In genomic region chr7:140047811-140048311, GRCm38 (mm10) we compare ENCODE assay signal across 9 mouse cellular contexts. TPM values are rescaled to one million over a fixed set of nuclear protein-coding genes. Genes with fewer than 3 reads are reported as not detected.
DNase-seq lines count a peak whose midpoint lies in the region; ATAC-seq and TF ChIP-seq lines count a peak whose summit lies in the region.
"Had no signal": no experiment of that assay in that cellular context is flagged by ENCODE, and none has a peak within 500 bp of the region (broad histone marks: within the 10 kb centered on the region; RNA-seq: fewer than 3 reads in every experiment).

No protein-coding gene starts in this region.

- intact Hi-C loops in left cerebral cortex, adult 2 months (cut with DNase I) = no loop called here
- intact Hi-C loops in left cerebral cortex, postnatal 10 days (cut with DNase I) = no loop called here

- no peak overlapping the region for H3K9ac ChIP-seq in heart, embryonic 16.5 days (ENCODE audit: low read length)
- H3K9ac ChIP-seq in liver, embryonic 14.5 days (replicated peaks) = no peak overlapping the region

- no peak for TF ChIP-seq POLR2A in small intestine, adult 2 months (IDR thresholded peaks at IDR 0.05; ENCODE audit: low read depth, low read length)

- peaks cover 22% of the 10 kb centered on the region for H3K4me1 ChIP-seq in heart, embryonic 16.5 days (ENCODE audit: control insufficient read depth, insufficient read depth, low read length)
- peaks cover 0 to under 1% of the 10 kb centered on the region in 2 experiments; a peak in 3 of 4 replicates for H3K4me1 ChIP-seq in liver, embryonic 14.5 days (replicated peaks; ENCODE audit: control insufficient read depth in 2 of 2, insufficient read depth in 2 of 2, low read length in 1 of 2)
- peaks cover 18% of the 10 kb centered on the region for H3K4me1 ChIP-seq in small intestine, adult 2 months (ENCODE audit: control insufficient read depth, insufficient read depth, insufficient read length, low read length)

- TF ChIP-seq EP300 in liver, embryonic 14.5 days (IDR thresholded peaks at IDR 0.05; ENCODE audit: low read depth) = no peak

- WGBS in heart, embryonic 16.5 days = 1% methylated on average over 33 of the region's 33 CpGs
- 2% methylated on average over 33 of the region's 33 CpGs for WGBS in liver, embryonic 14.5 days (ENCODE audit: insufficient replicate concordance)
- WGBS in small intestine, adult 2 months = 1% methylated on average over 33 of the region's 33 CpGs

- H3K36me3 ChIP-seq in heart, embryonic 16.5 days (ENCODE audit: control insufficient read depth, insufficient read depth) = no peaks in the 10 kb centered on the region
- no peaks in the 10 kb centered on the region for H3K36me3 ChIP-seq in liver, embryonic 14.5 days (replicated peaks; ENCODE audit: control insufficient read depth, insufficient read depth, low read depth)
- H3K36me3 ChIP-seq in small intestine, adult 2 months (ENCODE audit: control insufficient read depth, insufficient read depth, low read length) = no peaks in the 10 kb centered on the region

- H3K4me3 ChIP-seq in left cerebral cortex, adult 2 months = peak overlapping the region; percentile 33
- peak overlapping the region; percentile 53 for H3K4me3 ChIP-seq in heart, embryonic 16.5 days (ENCODE audit: low read length)
- H3K4me3 ChIP-seq in liver, embryonic 14.5 days (ENCODE audit: insufficient read depth in 1 of 2, low read depth in 2 of 2, low read length in 2 of 2) = peak overlapping the region in 1 of 2 experiments; percentile 4; a peak in 1 of 4 replicates
- H3K4me3 ChIP-seq in small intestine, adult 2 months (ENCODE audit: low read depth, low read length) = peak overlapping the region; percentile 37

- H3K27ac ChIP-seq in left cerebral cortex, adult 2 months = no peak overlapping the region
- H3K27ac ChIP-seq in heart, embryonic 16.5 days (ENCODE audit: low read length) = no peak overlapping the region
- no peak overlapping the region for H3K27ac ChIP-seq in liver, embryonic 14.5 days
- no peak overlapping the region for H3K27ac ChIP-seq in small intestine, adult 2 months (ENCODE audit: insufficient read depth, low read depth, low read length)

- peaks cover 87% of the 10 kb centered on the region for H3K27me3 ChIP-seq in heart, embryonic 16.5 days (ENCODE audit: control insufficient read depth, insufficient read depth, low read length)
- peaks cover 75% of the 10 kb centered on the region for H3K27me3 ChIP-seq in liver, embryonic 14.5 days (ENCODE audit: control insufficient read depth, insufficient read depth, low read length)
- peaks cover 49% of the 10 kb centered on the region for H3K27me3 ChIP-seq in small intestine, adult 2 months (ENCODE audit: control insufficient read depth, insufficient read depth, low read length)

- H3K9me3 ChIP-seq in heart, embryonic 16.5 days (replicated peaks; ENCODE audit: control insufficient read depth, low read length) = no peaks in the 10 kb centered on the region
- H3K9me3 ChIP-seq in liver, embryonic 14.5 days (ENCODE audit: control insufficient read depth, low read length) = no peaks in the 10 kb centered on the region

- TF ChIP-seq CTCF in left cerebral cortex, adult 2 months (IDR thresholded peaks at IDR 0.05) = no peak
- no peak for TF ChIP-seq CTCF in liver, embryonic 14.5 days (IDR thresholded peaks at IDR 0.05; ENCODE audit: low read depth)
- no peak for TF ChIP-seq CTCF in small intestine, adult 2 months (IDR thresholded peaks at IDR 0.05; ENCODE audit: extremely low read depth, insufficient read length, insufficient replicate concordance, low read depth, low read length)

- H3K4me2 ChIP-seq in heart, embryonic 16.5 days (ENCODE audit: low read depth, low read length) = peak overlapping the region; percentile 87
- H3K4me2 ChIP-seq in liver, embryonic 14.5 days (ENCODE audit: low read depth) = peak overlapping the region; percentile 28; the same call in 1 of the 2 replicates

- ATAC-seq in heart, embryonic 16.5 days (replicated peaks; ENCODE audit: extremely low read depth, insufficient read depth, low FRiP score) = no peak
- ATAC-seq in liver, embryonic 14.5 days (ENCODE audit: insufficient read depth) = no peak

- no peak for DNase-seq in left cerebral cortex, adult 2 months (ENCODE audit: extremely low spot score in 1 of 2, low spot score in 2 of 2)
- DNase-seq in left cerebral cortex, postnatal 10 days (ENCODE audit: extremely low spot score in 1 of 2, low spot score in 2 of 2) = no peak
- DNase-seq in embryo, embryonic 10 days (ENCODE audit: low spot score) = peak; percentile 67
- no peak for DNase-seq in liver, embryonic 14.5 days (ENCODE audit: low read depth in 3 of 3, low spot score in 3 of 3)
- no peak for DNase-seq in cerebellum, adult 18-20 months
- no peak for DNase-seq in frontal cortex, adult 2 months (ENCODE audit: extremely low spot score in 1 of 2, low spot score in 1 of 2)

RNA-seq across cellular contexts. Expression of gene Msx3, which starts 1.0 kb away (rescaled TPM):
- total RNA-seq in left cerebral cortex, adult 2 months (2021) = not detected
- total RNA-seq in left cerebral cortex, postnatal 10 days (2021) = under 1 TPM; 0.22 to 0.47 TPM
- polyA plus RNA-seq in heart, embryonic 16.5 days (2015; fragmentation: Nextera tagmentation; extraction: Ambion mirVana) = not detected in 2 replicates
- not detected in 2 replicates for polyA plus RNA-seq in liver, embryonic 14.5 days (2012; rRNA removed)
- not detected in 2 replicates for polyA plus RNA-seq in liver, embryonic 14.5 days (2014; fragmentation: Nextera tagmentation; extraction: Ambion mirVana)
- 0.10 TPM in 1 of 2 replicates, not detected in the other for polyA plus RNA-seq in small intestine, adult 2 months (2012; rRNA removed)
- polyA plus RNA-seq in frontal cortex, adult 2 months (2012; rRNA removed) = 0.17 and 0.28 TPM in 2 replicates
- total RNA-seq: adrenal gland, postnatal 36 days had no signal

RNA-seq across cellular contexts. Expression of gene Tubgcp2, which starts 11.4 kb away (rescaled TPM):
- total RNA-seq in left cerebral cortex, adult 2 months (2021) = 10 to 100 TPM; 34.4 to 35.0 TPM
- total RNA-seq in left cerebral cortex, postnatal 10 days (2021) = 10 to 100 TPM; 40.9 to 44.2 TPM
- 34.6 and 39.9 TPM in 2 replicates for polyA plus RNA-seq in heart, embryonic 16.5 days (2015; fragmentation: Nextera tagmentation; extraction: Ambion mirVana)
- 17.4 and 19.3 TPM in 2 replicates for polyA plus RNA-seq in liver, embryonic 14.5 days (2012; rRNA removed)
- polyA plus RNA-seq in liver, embryonic 14.5 days (2014; fragmentation: Nextera tagmentation; extraction: Ambion mirVana) = 21.6 and 25.3 TPM in 2 replicates
- 5.1 and 9.1 TPM in 2 replicates for polyA plus RNA-seq in small intestine, adult 2 months (2012; rRNA removed)
- polyA plus RNA-seq in frontal cortex, adult 2 months (2012; rRNA removed) = 46.1 and 51.7 TPM in 2 replicates

RNA-seq across cellular contexts. Expression of gene Zfp511, which starts 11.7 kb away (rescaled TPM):
- 10 to 100 TPM; 25.8 to 26.0 TPM for total RNA-seq in left cerebral cortex, adult 2 months (2021)
- total RNA-seq in left cerebral cortex, postnatal 10 days (2021) = 10 to 100 TPM; 23.8 to 26.9 TPM
- polyA plus RNA-seq in heart, embryonic 16.5 days (2015; fragmentation: Nextera tagmentation; extraction: Ambion mirVana) = 32.1 and 36.5 TPM in 2 replicates
- polyA plus RNA-seq in liver, embryonic 14.5 days (2012; rRNA removed) = 19.8 and 25.6 TPM in 2 replicates
- 16.9 and 20.0 TPM in 2 replicates for polyA plus RNA-seq in liver, embryonic 14.5 days (2014; fragmentation: Nextera tagmentation; extraction: Ambion mirVana)
- polyA plus RNA-seq in small intestine, adult 2 months (2012; rRNA removed) = 54.9 and 68.9 TPM in 2 replicates
- 67.6 and 71.5 TPM in 2 replicates for polyA plus RNA-seq in frontal cortex, adult 2 months (2012; rRNA removed)

RNA-seq across cellular contexts. Expression of gene Caly, which starts 34.5 kb away (rescaled TPM):
- 100 to 1,000 TPM; 181 to 198 TPM for total RNA-seq in left cerebral cortex, adult 2 months (2021)
- total RNA-seq in left cerebral cortex, postnatal 10 days (2021) = 100 to 1,000 TPM; 222 to 234 TPM
- polyA plus RNA-seq in heart, embryonic 16.5 days (2015; fragmentation: Nextera tagmentation; extraction: Ambion mirVana) = 0.47 and 0.66 TPM in 2 replicates
- 0.19 TPM in 1 of 2 replicates, not detected in the other for polyA plus RNA-seq in liver, embryonic 14.5 days (2012; rRNA removed)
- not detected in 2 replicates for polyA plus RNA-seq in liver, embryonic 14.5 days (2014; fragmentation: Nextera tagmentation; extraction: Ambion mirVana)
- 1.0 and 1.4 TPM in 2 replicates for polyA plus RNA-seq in small intestine, adult 2 months (2012; rRNA removed)
- 468 and 504 TPM in 2 replicates for polyA plus RNA-seq in frontal cortex, adult 2 months (2012; rRNA removed)

RNA-seq across cellular contexts. Expression of gene Prap1, which starts 45.3 kb away (rescaled TPM):
- total RNA-seq in left cerebral cortex, adult 2 months (2021) = not detected
- not detected for total RNA-seq in left cerebral cortex, postnatal 10 days (2021)
- polyA plus RNA-seq in heart, embryonic 16.5 days (2015; fragmentation: Nextera tagmentation; extraction: Ambion mirVana) = 2.3 TPM in 1 of 2 replicates, not detected in the other
- 0.87 TPM in 1 of 2 replicates, not detected in the other for polyA plus RNA-seq in liver, embryonic 14.5 days (2012; rRNA removed)
- not detected in 2 replicates for polyA plus RNA-seq in liver, embryonic 14.5 days (2014; fragmentation: Nextera tagmentation; extraction: Ambion mirVana)
- polyA plus RNA-seq in small intestine, adult 2 months (2012; rRNA removed) = 3,061 and 5,933 TPM in 2 replicates
- 4.0 and 10.0 TPM in 2 replicates for polyA plus RNA-seq in frontal cortex, adult 2 months (2012; rRNA removed)
- total RNA-seq: adrenal gland, postnatal 36 days had no signal
